Comparison of ENCODE assay signal across 10 mouse cellular contexts in genomic region chr4:107139836-107140631, GRCm38 (mm10). TPM values are rescaled to one million over a fixed set of nuclear protein-coding genes. Genes with fewer than 3 reads are reported as not detected.
DNase-seq lines count a peak whose midpoint lies in the region; ATAC-seq lines count a peak whose summit lies in the region.
"Had no signal": no experiment of that assay in that cellular context is flagged by ENCODE, and none has a peak within 500 bp of the region (broad histone marks: within the 10 kb centered on the region; RNA-seq: fewer than 3 reads in every experiment).

No protein-coding gene starts in this region.

- DNase-seq in MN1 (ENCODE audit: low spot score), result peak; percentile 21
- DNase-seq in embryonic facial prominence, embryonic 10.5 days (ENCODE audit: low spot score), result peak; percentile 59
- DNase-seq in hindlimb bud, embryonic 11.5 days (ENCODE audit: extremely low spot score, low read depth, low spot score), result peak; percentile 75
- no peak for DNase-seq in testis, postnatal 14 days (ENCODE audit: low spot score)
- DNase-seq in layer of hippocampus, adult 11-12 months (ENCODE audit: low spot score), result no peak
- DNase-seq in right cerebral cortex, postnatal 36 days (ENCODE audit: low spot score in 2 of 2), result no peak
- DNase-seq in adipocyte (ENCODE audit: low spot score), result no peak
- DNase-seq: heart, postnatal 36 days had no signal

- no peak overlapping the region for H3K4me3 ChIP-seq in embryonic facial prominence, embryonic 10.5 days
- H3K4me3 ChIP-seq: myocyte had no signal

- peaks cover 27% of the 10 kb centered on the region for H3K36me3 ChIP-seq in embryonic facial prominence, embryonic 10.5 days (replicated peaks)

- H3K27me3 ChIP-seq in embryonic facial prominence, embryonic 10.5 days (replicated peaks; ENCODE audit: low read depth, poor library complexity, severe bottlenecking), result peaks cover 5% of the 10 kb centered on the region

- 33% methylated on average over 13 of the region's 13 CpGs for WGBS in embryonic facial prominence, embryonic 10.5 days

- ATAC-seq in megakaryocyte, adult 5-6 weeks (ENCODE audit: poor library complexity, severe bottlenecking), result peak; percentile 35; the same call in 1 of the 2 replicates

- peaks cover 85% of the 10 kb centered on the region for H3K4me1 ChIP-seq in embryonic facial prominence, embryonic 10.5 days

- H3K9me3 ChIP-seq in embryonic facial prominence, embryonic 10.5 days, result no peaks in the 10 kb centered on the region

- H3K27ac ChIP-seq in embryonic facial prominence, embryonic 10.5 days (replicated peaks), result peak overlapping the region; percentile 75

RNA-seq across cellular contexts. Expression of gene Tmem59, which starts 38.2 kb away (rescaled TPM):
- polyA plus RNA-seq in embryonic facial prominence, embryonic 10.5 days (2016; fragmentation: Nextera tagmentation; extraction: Ambion mirVana), result 266 and 281 TPM in 2 replicates
- total RNA-seq in megakaryocyte, adult 5-6 weeks (2015), result 288 and 354 TPM in 2 replicates
- total RNA-seq in megakaryocyte, adult 5-6 weeks (2017), result 165 and 181 TPM in 2 replicates

RNA-seq across cellular contexts. Expression of gene Tceanc2, which starts 38.9 kb away (rescaled TPM):
- polyA plus RNA-seq in embryonic facial prominence, embryonic 10.5 days (2016; fragmentation: Nextera tagmentation; extraction: Ambion mirVana), result 20.7 and 42.7 TPM in 2 replicates
- total RNA-seq in megakaryocyte, adult 5-6 weeks (2015), result 26.5 and 30.8 TPM in 2 replicates
- 33.3 and 36.7 TPM in 2 replicates for total RNA-seq in megakaryocyte, adult 5-6 weeks (2017)

RNA-seq across cellular contexts. Expression of gene Cdcp2, which starts 43.3 kb away (rescaled TPM):
- polyA plus RNA-seq in embryonic facial prominence, embryonic 10.5 days (2016; fragmentation: Nextera tagmentation; extraction: Ambion mirVana), result 0.21 and 0.22 TPM in 2 replicates
- not detected in 2 replicates for total RNA-seq in megakaryocyte, adult 5-6 weeks (2015)
- not detected in 2 replicates for total RNA-seq in megakaryocyte, adult 5-6 weeks (2017)
- total RNA-seq: heart, postnatal 36 days had no signal
- polyA plus RNA-seq: myocyte had no signal

Comparison
In these comparisons a context has a peak if more than half of its experiments do, and no peak if none do; other contexts are left out.
1. DNase-seq: peak in MN1 (single experiment), embryonic facial prominence, embryonic 10.5 days (single experiment) and hindlimb bud, embryonic 11.5 days (single experiment); none in testis, postnatal 14 days (single experiment), layer of hippocampus, adult 11-12 months (single experiment), right cerebral cortex, postnatal 36 days (0 of 2) and adipocyte (single experiment).